Mouse (Mus musculus): ENCODE data around the gene Hax1. TPM values are rescaled to one million over a fixed set of nuclear protein-coding genes. Genes with fewer than 3 reads are reported as not detected.
A peak's percentile ranks its signal among the peaks of the same experiment; 100 is the strongest.

Hax1 gene
- polyA plus RNA-seq, 1 experiment from 2014 or later: 79.3 TPM

DNA sequence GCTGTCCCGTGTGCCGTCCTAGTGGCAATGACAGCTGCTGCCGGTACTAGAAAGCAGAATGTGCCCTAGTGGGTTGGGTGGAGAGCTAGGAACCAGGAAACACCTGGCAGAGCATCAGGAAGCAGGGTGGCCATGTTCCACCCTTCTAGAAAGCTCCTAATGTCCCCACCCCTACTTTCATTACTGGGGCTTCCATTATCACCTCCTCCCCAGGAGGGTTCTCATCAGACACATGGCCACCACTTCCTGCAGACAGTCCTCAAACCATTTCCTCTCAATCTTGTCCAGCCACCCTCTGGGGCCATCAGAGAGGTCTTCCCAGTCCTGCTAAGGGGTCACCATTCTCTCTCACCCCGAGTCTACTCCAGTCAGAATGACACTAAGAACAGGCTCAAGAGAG is 37.1 kb downstream of the Hax1 start:
- ATAC-seq (ENCODE audit: extremely low read depth, insufficient number of reproducible peaks, low FRiP score, low TSS enrichment): no peak
- Histone ChIP-seq H3K36me3 (peaks cover 36% of the 10 kb centered on the region), H3K4me1 (peaks cover 50% of the 10 kb centered on the region), H3K4me3 (peak overlapping the region; percentile 96), H3K9me3 (no peaks in the 10 kb centered on the region), H3K27me3 (replicated peaks) (no peaks in the 10 kb centered on the region), H3K4me2 (peak overlapping the region; percentile 99), H3K9ac (peak overlapping the region; percentile 99), H3K27ac (replicated peaks) (peak overlapping the region; percentile 100)
- WGBS: 46% methylated on average over 4 of the region's 4 CpGs

- peak overlapping the region; percentile 96 for H3K4me3 ChIP-seq
- H3K9me3 ChIP-seq: no peaks in the 10 kb centered on the region
- under 1% methylated on average over 30 of the region's 30 CpGs for WGBS
- peaks cover 40% of the 10 kb centered on the region for H3K36me3 ChIP-seq
- no peaks in the 10 kb centered on the region for H3K27me3 ChIP-seq (replicated peaks)
- H3K4me2 ChIP-seq: peak overlapping the region; percentile 99
- peak overlapping the region; percentile 99 for H3K9ac ChIP-seq
- peak; percentile 67 for ATAC-seq (ENCODE audit: extremely low read depth, insufficient number of reproducible peaks, low FRiP score, low TSS enrichment)
- H3K27ac ChIP-seq (replicated peaks): 0 out of 2 replicates have a peak overlapping the region, but pooled peaks have one; percentile 100
- peaks cover 50% of the 10 kb centered on the region for H3K4me1 ChIP-seq
Measured at GRCm38 (mm10) chr3:89960469-89960868, 38.1 kb downstream of the Hax1 start.

DNA sequence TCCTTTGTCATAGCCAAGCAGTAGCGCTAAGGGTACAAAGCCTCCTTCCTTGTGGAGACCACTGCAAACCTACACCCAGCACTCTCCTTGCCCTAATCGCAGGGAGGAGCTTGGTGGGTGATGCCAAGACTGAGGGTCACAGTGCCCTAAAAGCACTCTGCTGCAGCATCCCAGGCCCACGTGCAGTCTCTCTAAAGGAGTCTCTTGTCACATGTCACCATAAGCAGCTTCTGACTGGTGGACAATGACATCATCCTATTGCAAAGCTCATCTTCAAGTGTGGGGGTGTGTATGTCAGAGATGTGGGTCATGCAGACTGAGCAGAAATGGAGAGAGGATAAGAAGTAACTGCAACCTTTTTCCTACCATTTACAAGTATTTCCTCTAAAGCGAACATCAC is 39.1 kb downstream of the Hax1 start:
- no peak for ATAC-seq (ENCODE audit: extremely low read depth, insufficient number of reproducible peaks, low FRiP score, low TSS enrichment)
- Histone ChIP-seq H3K36me3 (peaks cover 51% of the 10 kb centered on the region), H3K4me3 (peak overlapping the region; percentile 96), H3K4me2 (peak overlapping the region; percentile 99), H3K9ac (peak overlapping the region; percentile 48; the same call in 1 of the 2 replicates), H3K9me3 (no peaks in the 10 kb centered on the region), H3K4me1 (peaks cover 42% of the 10 kb centered on the region), H3K27me3 (replicated peaks) (no peaks in the 10 kb centered on the region), H3K27ac (replicated peaks) (no peak overlapping the region; the same call in 1 of the 2 replicates)
- 69% methylated on average over 4 of the region's 4 CpGs for WGBS

- no peak overlapping the region for H3K4me3 ChIP-seq
- no peak overlapping the region for H3K4me2 ChIP-seq
- H3K27me3 ChIP-seq (replicated peaks): no peaks in the 10 kb centered on the region
- H3K27ac ChIP-seq (replicated peaks): no peak overlapping the region
- no peak for ATAC-seq (ENCODE audit: extremely low read depth, insufficient number of reproducible peaks, low FRiP score, low TSS enrichment)
- no peaks in the 10 kb centered on the region for H3K9me3 ChIP-seq
- peaks cover 65% of the 10 kb centered on the region for H3K36me3 ChIP-seq
- WGBS: 88% methylated on average over 9 of the region's 9 CpGs
- H3K4me1 ChIP-seq: peaks cover 35% of the 10 kb centered on the region
- H3K9ac ChIP-seq: no peak overlapping the region
Measured at GRCm38 (mm10) chr3:89957880-89958279, 40.7 kb downstream of the Hax1 start.

DNA sequence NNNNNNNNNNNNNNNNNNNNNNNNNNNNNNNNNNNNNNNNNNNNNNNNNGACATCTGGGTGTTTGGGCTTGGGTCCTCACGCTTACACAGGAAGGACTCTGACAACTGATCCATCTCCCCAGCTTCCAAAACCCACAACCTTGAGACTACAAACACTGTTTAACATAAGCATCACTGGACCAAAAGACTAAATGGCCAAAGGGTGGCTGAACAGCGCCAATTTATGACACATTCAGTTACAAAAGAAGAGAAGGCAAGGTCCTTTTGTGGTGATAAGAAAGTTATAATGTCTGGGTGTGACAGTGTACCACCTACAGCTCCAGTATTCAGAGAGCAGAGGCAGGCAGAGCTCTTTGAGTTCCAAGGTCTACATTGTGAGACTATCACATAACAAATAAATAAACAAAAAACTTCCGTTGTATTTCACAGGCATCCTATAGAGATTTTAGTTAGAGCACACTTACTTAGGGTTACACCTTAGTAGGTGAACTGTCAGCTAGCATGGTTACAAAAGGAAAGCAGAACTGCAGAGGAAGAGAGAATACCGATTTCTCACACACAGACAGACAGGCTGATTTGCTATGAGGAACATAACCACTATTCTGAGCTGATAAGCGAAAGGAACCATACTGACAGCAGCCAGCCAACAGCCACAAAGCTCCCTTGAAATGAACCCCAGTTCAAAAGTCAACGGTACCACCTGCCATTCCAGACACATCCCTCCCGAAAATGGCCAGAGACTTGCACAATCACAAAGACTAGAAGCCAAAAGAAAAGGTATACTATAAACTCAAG is 42.2 kb downstream of the Hax1 start:
- H3K27me3 ChIP-seq (replicated peaks): no peaks in the 10 kb centered on the region
- H3K9ac ChIP-seq: no peak overlapping the region
- no peak overlapping the region for H3K4me3 ChIP-seq
- no peak overlapping the region for H3K27ac ChIP-seq (replicated peaks)
- ATAC-seq (ENCODE audit: extremely low read depth, insufficient number of reproducible peaks, low FRiP score, low TSS enrichment): no peak
- H3K9me3 ChIP-seq: no peaks in the 10 kb centered on the region
- H3K36me3 ChIP-seq: peaks cover 81% of the 10 kb centered on the region
- 82% methylated on average over 7 of the region's 7 CpGs for WGBS
- no peak overlapping the region for H3K4me2 ChIP-seq
- peaks cover 27% of the 10 kb centered on the region for H3K4me1 ChIP-seq

DNA sequence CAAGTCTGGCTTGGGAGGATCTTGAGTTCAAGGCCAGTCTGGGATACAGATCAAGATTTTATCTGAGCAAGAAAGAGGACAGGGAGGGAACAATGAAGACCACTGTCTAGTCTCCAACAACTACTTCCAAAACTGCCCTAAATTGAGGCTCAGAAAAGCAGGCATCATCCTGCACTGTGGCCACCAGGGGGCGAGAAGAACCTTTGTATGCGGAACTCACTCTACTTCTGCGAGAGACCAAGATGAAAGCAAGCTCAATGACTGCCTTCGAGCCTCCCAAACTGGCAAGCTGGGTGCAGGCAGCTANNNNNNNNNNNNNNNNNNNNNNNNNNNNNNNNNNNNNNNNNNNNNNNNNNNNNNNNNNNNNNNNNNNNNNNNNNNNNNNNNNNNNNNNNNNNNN is 45.2 kb downstream of the Hax1 start:
- ATAC-seq (ENCODE audit: extremely low read depth, insufficient number of reproducible peaks, low FRiP score, low TSS enrichment): no peak
- H3K9ac ChIP-seq: no peak overlapping the region
- peaks cover 11% of the 10 kb centered on the region for H3K4me1 ChIP-seq
- H3K9me3 ChIP-seq: no peaks in the 10 kb centered on the region
- no peak overlapping the region for H3K4me2 ChIP-seq
- peaks cover 99% of the 10 kb centered on the region for H3K36me3 ChIP-seq
- no peak overlapping the region for H3K27ac ChIP-seq (replicated peaks)
- H3K4me3 ChIP-seq: no peak overlapping the region
- H3K27me3 ChIP-seq (replicated peaks): no peaks in the 10 kb centered on the region
- WGBS: 9% methylated on average over 4 of the region's 4 CpGs

- Histone ChIP-seq H3K9me3 (no peaks in the 10 kb centered on the region), H3K9ac (no peak overlapping the region), H3K27ac (replicated peaks) (no peak overlapping the region), H3K4me2 (no peak overlapping the region), H3K4me1 (peaks cover 11% of the 10 kb centered on the region), H3K27me3 (replicated peaks) (no peaks in the 10 kb centered on the region), H3K36me3 (peaks cover 99% of the 10 kb centered on the region), H3K4me3 (no peak overlapping the region)
- 36% methylated on average over 6 of the region's 6 CpGs for WGBS
- no peak for ATAC-seq (ENCODE audit: extremely low read depth, insufficient number of reproducible peaks, low FRiP score, low TSS enrichment)
Measured at GRCm38 (mm10) chr3:89948655-89949054, 49.9 kb downstream of the Hax1 start.

DNA sequence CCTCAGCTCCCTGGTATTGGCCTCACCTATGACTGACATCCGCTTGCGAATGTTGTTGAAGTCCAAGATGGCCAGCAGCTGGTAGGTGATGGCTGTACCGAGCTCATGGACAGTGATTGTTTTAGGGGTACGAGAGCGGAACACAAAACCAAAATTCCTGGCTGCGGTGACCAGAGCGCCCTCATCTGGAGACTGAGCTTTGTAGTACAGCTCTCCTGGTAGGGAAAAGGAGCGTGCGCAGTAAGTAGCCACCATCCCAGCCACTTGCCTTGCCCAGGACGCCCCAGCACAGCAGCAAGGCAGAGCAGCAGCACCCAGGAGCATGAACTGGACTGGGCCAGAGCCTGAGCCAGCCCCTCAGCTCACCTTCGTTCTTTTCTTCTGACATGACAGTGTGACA is 50.6 kb downstream of the Hax1 start:
- Histone ChIP-seq H3K4me2 (no peak overlapping the region), H3K27ac (replicated peaks) (no peak overlapping the region), H3K4me3 (no peak overlapping the region), H3K36me3 (peaks cover 100% of the 10 kb centered on the region), H3K27me3 (replicated peaks) (no peaks in the 10 kb centered on the region), H3K9ac (no peak overlapping the region), H3K4me1 (peaks cover 11% of the 10 kb centered on the region), H3K9me3 (no peaks in the 10 kb centered on the region)
- WGBS: 79% methylated on average over 11 of the region's 11 CpGs
- ATAC-seq (ENCODE audit: extremely low read depth, insufficient number of reproducible peaks, low FRiP score, low TSS enrichment): no peak

Small RNA genes lying within 50 kb of the gene (microRNA-seq; reads per million reads assigned to microRNA genes)
- gene Mir7669: 0.82 reads per million

Other genes starting within 250 kb of the Hax1 start
- gene Chrnb2, start 234.1 kb downstream of the Hax1 start, polyA plus RNA-seq (2015; fragmentation: Nextera tagmentation; extraction: Ambion mirVana): 0.18 and 0.44 TPM in 2 replicates
- 8.2 and 8.4 TPM in 2 replicates for gene Ube2q1, start 225.2 kb downstream of the Hax1 start, polyA plus RNA-seq (2015; fragmentation: Nextera tagmentation; extraction: Ambion mirVana)
- gene She, start 167.4 kb downstream of the Hax1 start, polyA plus RNA-seq (2015; fragmentation: Nextera tagmentation; extraction: Ambion mirVana): 6.2 and 6.8 TPM in 2 replicates
- gene Il6ra, start 85.6 kb downstream of the Hax1 start, polyA plus RNA-seq (2015; fragmentation: Nextera tagmentation; extraction: Ambion mirVana): 0.74 and 0.75 TPM in 2 replicates
- 9.9 and 10.3 TPM in 2 replicates for gene Atp8b2, start 35.3 kb downstream of the Hax1 start, polyA plus RNA-seq (2015; fragmentation: Nextera tagmentation; extraction: Ambion mirVana)
- 129 and 148 TPM in 2 replicates for gene 4933434E20Rik, start 52.9 kb upstream of the Hax1 start, polyA plus RNA-seq (2015; fragmentation: Nextera tagmentation; extraction: Ambion mirVana)
- gene Ubap2l, start 53.8 kb upstream of the Hax1 start, polyA plus RNA-seq (2015; fragmentation: Nextera tagmentation; extraction: Ambion mirVana): 121 and 129 TPM in 2 replicates
- gene Tpm3, start 73.9 kb upstream of the Hax1 start, polyA plus RNA-seq (2015; fragmentation: Nextera tagmentation; extraction: Ambion mirVana): 290 and 300 TPM in 2 replicates
- 0.28 and 0.31 TPM in 2 replicates for gene Nup210l, start 105.4 kb upstream of the Hax1 start, polyA plus RNA-seq (2015; fragmentation: Nextera tagmentation; extraction: Ambion mirVana)
- gene Rps27, start 214.9 kb upstream of the Hax1 start, polyA plus RNA-seq (2015; fragmentation: Nextera tagmentation; extraction: Ambion mirVana): 878 and 976 TPM in 2 replicates
- gene Rab13, start 214.9 kb upstream of the Hax1 start, polyA plus RNA-seq (2015; fragmentation: Nextera tagmentation; extraction: Ambion mirVana): 30.8 and 31.0 TPM in 2 replicates
- 72.2 and 78.9 TPM in 2 replicates for gene Jtb, start 232.8 kb upstream of the Hax1 start, polyA plus RNA-seq (2015; fragmentation: Nextera tagmentation; extraction: Ambion mirVana)
- gene Creb3l4, start 244.7 kb upstream of the Hax1 start, polyA plus RNA-seq (2015; fragmentation: Nextera tagmentation; extraction: Ambion mirVana): 2.4 and 3.0 TPM in 2 replicates
- 79.0 and 88.2 TPM in 2 replicates for gene Slc39a1, start 249.4 kb upstream of the Hax1 start, polyA plus RNA-seq (2015; fragmentation: Nextera tagmentation; extraction: Ambion mirVana)